Mouse (Mus musculus): ENCODE data around the gene Abcg4. TPM values are rescaled to one million over a fixed set of nuclear protein-coding genes. Genes with fewer than 3 reads are reported as not detected.
A peak's percentile ranks its signal among the peaks of the same experiment; 100 is the strongest.
"Not testable (repeated sequence)": the region's sequence is repeated elsewhere in the genome, so short reads cannot be mapped to it uniquely, and the experiment has no call there.

The Abcg4 gene
- polyA plus RNA-seq (2014; fragmentation: Nextera tagmentation; extraction: Ambion mirVana) = 18.9 and 20.1 TPM in 2 replicates

- H3K27ac ChIP-seq (replicated peaks; ENCODE audit: low read depth, low read length) = peak within 1 kb of the TSS; percentile 84
- H3K36me3 ChIP-seq (ENCODE audit: control insufficient read depth, insufficient read depth, low read length) = peaks cover 31% of the 10 kb centered on the region
- ATAC-seq (ENCODE audit: low FRiP score, low TSS enrichment) (peak; percentile 69), DNase-seq (peak; percentile 77)
- H3K4me1 ChIP-seq (ENCODE audit: control insufficient read depth, insufficient read depth, low read length) = peaks cover 23% of the 10 kb centered on the region; the same call in 1 of the 2 replicates
- peak within 1 kb of the TSS; percentile 96 for H3K9ac ChIP-seq (replicated peaks; ENCODE audit: low read length)
- H3K9me3 ChIP-seq (ENCODE audit: control insufficient read depth, low read length) = no peaks in the 10 kb centered on the region
- under 1% methylated on average over 38 of the region's 38 CpGs for WGBS
- H3K27me3 ChIP-seq (ENCODE audit: control insufficient read depth, insufficient read depth, low read length) = no peaks in the 10 kb centered on the region
- H3K4me2 ChIP-seq (ENCODE audit: low read length) = peak within 1 kb of the TSS; percentile 90
- H3K4me3 ChIP-seq (replicated peaks; ENCODE audit: low read depth, low read length) = peak within 1 kb of the TSS; percentile 88
Observed at GRCm38 (mm10) chr9:44288076-44288958, at the start of gene Abcg4. Gene Abcg4, minus strand, starts transcription at chr9:44288615.

GRCm38 (mm10) chr9:44337436-44338169 lies 49.2 kb upstream of the Abcg4 start:
- Histone ChIP-seq H3K9me3 (ENCODE audit: control insufficient read depth, low read length) (no peaks in the 10 kb centered on the region), H3K27me3 (ENCODE audit: control insufficient read depth, insufficient read depth, low read length) (no peaks in the 10 kb centered on the region), H3K4me1 (ENCODE audit: control insufficient read depth, insufficient read depth, low read length) (peaks cover 13% of the 10 kb centered on the region), H3K4me2 (ENCODE audit: low read length) (peak overlapping the region; percentile 94), H3K9ac (replicated peaks; ENCODE audit: low read length) (no peak overlapping the region), H3K36me3 (ENCODE audit: control insufficient read depth, insufficient read depth, low read length) (peaks cover 20% of the 10 kb centered on the region), H3K4me3 (replicated peaks; ENCODE audit: low read depth, low read length) (no peak overlapping the region), H3K27ac (replicated peaks; ENCODE audit: low read depth, low read length) (no peak overlapping the region)
- WGBS = 69% methylated on average over 9 of the region's 9 CpGs
- ATAC-seq (ENCODE audit: low FRiP score, low TSS enrichment) (no peak), DNase-seq (no peak)

- H3K4me1 ChIP-seq (ENCODE audit: control insufficient read depth, insufficient read depth, low read length) = peaks cover 13% of the 10 kb centered on the region
- no peaks in the 10 kb centered on the region for H3K9me3 ChIP-seq (ENCODE audit: control insufficient read depth, low read length)
- no peak for ATAC-seq (ENCODE audit: low FRiP score, low TSS enrichment)
- DNase-seq = no peak
- peak overlapping the region; percentile 83; the same call in 1 of the 2 replicates for H3K4me3 ChIP-seq (replicated peaks; ENCODE audit: low read depth, low read length)
- WGBS = 75% methylated on average over 3 of the region's 3 CpGs
- H3K36me3 ChIP-seq (ENCODE audit: control insufficient read depth, insufficient read depth, low read length) = peaks cover 25% of the 10 kb centered on the region
- no peaks in the 10 kb centered on the region for H3K27me3 ChIP-seq (ENCODE audit: control insufficient read depth, insufficient read depth, low read length)
- H3K27ac ChIP-seq (replicated peaks; ENCODE audit: low read depth, low read length) = no peak overlapping the region
- no peak overlapping the region; the same call in 1 of the 2 replicates for H3K9ac ChIP-seq (replicated peaks; ENCODE audit: low read length)
- peak overlapping the region; percentile 94 for H3K4me2 ChIP-seq (ENCODE audit: low read length)
Observed at GRCm38 (mm10) chr9:44336964-44337363, 48.5 kb upstream of the Abcg4 start.

- WGBS = 30% methylated on average over 4 of the region's 4 CpGs
- not testable (repeated sequence) for ATAC-seq (ENCODE audit: low FRiP score, low TSS enrichment); H3K9me3 ChIP-seq (ENCODE audit: control insufficient read depth, low read length); H3K9ac ChIP-seq (replicated peaks; ENCODE audit: low read length); DNase-seq; H3K27me3 ChIP-seq (ENCODE audit: control insufficient read depth, insufficient read depth, low read length); H3K27ac ChIP-seq (replicated peaks; ENCODE audit: low read depth, low read length)
- Histone ChIP-seq H3K4me1 (ENCODE audit: control insufficient read depth, insufficient read depth, low read length) (peaks cover 13% of the 10 kb centered on the region), H3K4me2 (ENCODE audit: low read length) (peak overlapping the region; percentile 94), H3K4me3 (replicated peaks; ENCODE audit: low read depth, low read length) (peak overlapping the region; percentile 83), H3K36me3 (ENCODE audit: control insufficient read depth, insufficient read depth, low read length) (peaks cover 28% of the 10 kb centered on the region)
Observed at GRCm38 (mm10) chr9:44336513-44336912, 48.1 kb upstream of the Abcg4 start.

GRCm38 (mm10) chr9:44336093-44336406 lies 47.6 kb upstream of the Abcg4 start:
- Histone ChIP-seq H3K4me2 (ENCODE audit: low read length) (peak overlapping the region; percentile 94), H3K27me3 (ENCODE audit: control insufficient read depth, insufficient read depth, low read length) (no peaks in the 10 kb centered on the region), H3K4me3 (replicated peaks; ENCODE audit: low read depth, low read length) (peak overlapping the region; percentile 83), H3K36me3 (ENCODE audit: control insufficient read depth, insufficient read depth, low read length) (peaks cover 31% of the 10 kb centered on the region), H3K9ac (replicated peaks; ENCODE audit: low read length) (peak overlapping the region; percentile 91), H3K4me1 (ENCODE audit: control insufficient read depth, insufficient read depth, low read length) (peaks cover 13% of the 10 kb centered on the region), H3K27ac (replicated peaks; ENCODE audit: low read depth, low read length) (peak overlapping the region; percentile 89), H3K9me3 (ENCODE audit: control insufficient read depth, low read length) (no peaks in the 10 kb centered on the region)
- WGBS = 4% methylated on average over 5 of the region's 5 CpGs
- DNase-seq = peak; percentile 24
- ATAC-seq (ENCODE audit: low FRiP score, low TSS enrichment) = no peak

GRCm38 (mm10) chr9:44335331-44336092 lies 47.1 kb upstream of the Abcg4 start:
- DNase-seq = peak; percentile 40
- Histone ChIP-seq H3K9ac (replicated peaks; ENCODE audit: low read length) (peak overlapping the region; percentile 91), H3K4me3 (replicated peaks; ENCODE audit: low read depth, low read length) (peak overlapping the region; percentile 83), H3K9me3 (ENCODE audit: control insufficient read depth, low read length) (no peaks in the 10 kb centered on the region), H3K27ac (replicated peaks; ENCODE audit: low read depth, low read length) (peak overlapping the region; percentile 89), H3K4me1 (ENCODE audit: control insufficient read depth, insufficient read depth, low read length) (peaks cover 13% of the 10 kb centered on the region), H3K36me3 (ENCODE audit: control insufficient read depth, insufficient read depth, low read length) (peaks cover 32% of the 10 kb centered on the region), H3K27me3 (ENCODE audit: control insufficient read depth, insufficient read depth, low read length) (no peaks in the 10 kb centered on the region), H3K4me2 (ENCODE audit: low read length) (peak overlapping the region; percentile 94)
- under 1% methylated on average over 50 of the region's 50 CpGs for WGBS
- ATAC-seq (ENCODE audit: low FRiP score, low TSS enrichment) = no peak; the same call in 1 of the 2 replicates

- WGBS = under 1% methylated on average over 91 of the region's 91 CpGs
- H3K27ac ChIP-seq (replicated peaks; ENCODE audit: low read depth, low read length) = peak within 1 kb of the TSS; percentile 89
- DNase-seq (peak; percentile 99), ATAC-seq (ENCODE audit: low FRiP score, low TSS enrichment) (peak; percentile 97)
- peaks cover 38% of the 10 kb centered on the region for H3K36me3 ChIP-seq (ENCODE audit: control insufficient read depth, insufficient read depth, low read length)
- peak within 1 kb of the TSS; percentile 94 for H3K4me2 ChIP-seq (ENCODE audit: low read length)
- peak within 1 kb of the TSS; percentile 83 for H3K4me3 ChIP-seq (replicated peaks; ENCODE audit: low read depth, low read length)
- no peaks in the 10 kb centered on the region for H3K9me3 ChIP-seq (ENCODE audit: control insufficient read depth, low read length)
- peak within 1 kb of the TSS; percentile 91 for H3K9ac ChIP-seq (replicated peaks; ENCODE audit: low read length)
- no peaks in the 10 kb centered on the region for H3K27me3 ChIP-seq (ENCODE audit: control insufficient read depth, insufficient read depth, low read length)
- peaks cover 13% of the 10 kb centered on the region for H3K4me1 ChIP-seq (ENCODE audit: control insufficient read depth, insufficient read depth, low read length)
Observed at GRCm38 (mm10) chr9:44334396-44335330, 46.2 kb upstream of the Abcg4 start, which contains the start of gene H2afx. Gene H2afx, plus strand, starts transcription at chr9:44334694.

Measured in midbrain, embryonic 14.5 days (tissue).